Mouse (Mus musculus) midbrain, embryonic 14.5 days (tissue): ENCODE measurements at regions not wholly inside any gene's neighbourhood (a gene's known extent, or its start where the extent isn't known, plus 50 kb on each side); places are given as distances from the start of the nearest gene placed in this dataset.

Experiments used
- ATAC-seq: fragments of 200-750 bp; cut with Nextera tagmentation; 2 replicates; pipeline ENCODE4 v1.8.0; 2017; ENCODE audit warnings: moderate number of reproducible peaks, moderate library complexity; ENCODE audit not compliant: low FRiP score, low TSS enrichment
- DNase-seq: peaks from one replicate; pipeline ENCODE4 v3.0.0-alpha.2; 2015
- H3K27ac ChIP-seq: fragments of 300-500 bp; sonication (generic); replicated peaks from 2 replicates; pipeline ENCODE4 v1.5.1; 2014; ENCODE audit warnings: mild to moderate bottlenecking, low read depth, low read length, moderate library complexity
- H3K27me3 ChIP-seq: fragments of 300-500 bp; sonication (generic); 2 replicates; pipeline ENCODE4 v1.6.1; 2014; ENCODE audit warnings: low read length, control low read depth, mixed read lengths; ENCODE audit not compliant: control insufficient read depth, insufficient read depth
- H3K36me3 ChIP-seq: fragments of 300-500 bp; sonication (generic); 2 replicates; pipeline ENCODE4 v1.6.1; 2014; ENCODE audit warnings: low read length, control low read depth; ENCODE audit not compliant: control insufficient read depth, insufficient read depth
- H3K4me1 ChIP-seq: fragments of 300-500 bp; sonication (generic); 2 replicates; pipeline ENCODE4 v1.6.1; 2014; ENCODE audit warnings: mild to moderate bottlenecking, antibody characterized with exemption, low read length, control low read depth; ENCODE audit not compliant: control insufficient read depth, insufficient read depth
- H3K4me2 ChIP-seq: fragments of 300-500 bp; sonication (generic); 2 replicates; pipeline ENCODE4 v1.6.1; 2014; ENCODE audit warnings: mild to moderate bottlenecking, low read length, moderate library complexity
- H3K4me3 ChIP-seq: fragments of 300-500 bp; sonication (generic); replicated peaks from 2 replicates; pipeline ENCODE4 v1.5.1; 2014; ENCODE audit warnings: low read depth, low read length
- H3K9ac ChIP-seq: fragments of 300-500 bp; sonication (generic); replicated peaks from 2 replicates; pipeline ENCODE4 v1.6.1; 2014; ENCODE audit warnings: mild to moderate bottlenecking, low read length, moderate library complexity
- H3K9me3 ChIP-seq: fragments of 300-500 bp; sonication (generic); 2 replicates; pipeline ENCODE4 v1.6.1; 2016; ENCODE audit warnings: low read length, control low read depth, mixed read lengths; ENCODE audit not compliant: control insufficient read depth
- WGBS: fragments of 180-500 bp; shearing (Covaris S2); extraction: QIAGEN DNeasy Blood & Tissue Kit; methylation state at CpG from one replicate; pipeline ENCODE4 v1.1.7; 2014; 5-methylcytosine and 5-hydroxymethylcytosine counted together

- Histone ChIP-seq H3K9me3 (no peaks in the 10 kb centered on the region), H3K4me2 (no peak overlapping the region), H3K36me3 (no peaks in the 10 kb centered on the region), H3K27me3 (no peaks in the 10 kb centered on the region), H3K27ac (no peak overlapping the region), H3K4me3 (no peak overlapping the region), H3K9ac (no peak overlapping the region), H3K4me1 (no peaks in the 10 kb centered on the region)
- 87% methylated on average over 3 of the region's 3 CpGs for WGBS
- no peak for DNase-seq
- ATAC-seq, result no peak
Measured at GRCm38 (mm10) chr1:154112500-154112899, 88.5 kb upstream of the Zfp648 start.

GRCm38 (mm10) chr1:154113291-154114050 lies 87.5 kb upstream of the Zfp648 start:
- Histone ChIP-seq H3K27me3 (no peaks in the 10 kb centered on the region), H3K9me3 (no peaks in the 10 kb centered on the region), H3K4me3 (no peak overlapping the region), H3K9ac (no peak overlapping the region), H3K36me3 (no peaks in the 10 kb centered on the region), H3K27ac (no peak overlapping the region), H3K4me1 (no peaks in the 10 kb centered on the region), H3K4me2 (no peak overlapping the region)
- ATAC-seq, result no peak
- DNase-seq, result no peak
- 83% methylated on average over 12 of the region's 12 CpGs for WGBS

- Histone ChIP-seq H3K4me3 (no peak overlapping the region), H3K27me3 (no peaks in the 10 kb centered on the region), H3K27ac (no peak overlapping the region), H3K4me2 (no peak overlapping the region), H3K9me3 (no peaks in the 10 kb centered on the region), H3K9ac (no peak overlapping the region), H3K4me1 (no peaks in the 10 kb centered on the region), H3K36me3 (no peaks in the 10 kb centered on the region)
- DNase-seq, result no peak
- ATAC-seq, result no peak
- WGBS, result 88% methylated on average over 7 of the region's 7 CpGs
Measured at GRCm38 (mm10) chr1:154116188-154116710, 84.7 kb upstream of the Zfp648 start.

- no peak for ATAC-seq
- H3K27ac ChIP-seq, result no peak overlapping the region
- 58% methylated on average over 11 of the region's 11 CpGs for WGBS
Measured at GRCm38 (mm10) chr1:154117346-154117687, 83.7 kb upstream of the Zfp648 start.

GRCm38 (mm10) chr1:154117688-154118373 lies 83.2 kb upstream of the Zfp648 start:
- Histone ChIP-seq H3K4me3 (no peak overlapping the region), H3K9ac (no peak overlapping the region), H3K36me3 (no peaks in the 10 kb centered on the region), H3K9me3 (no peaks in the 10 kb centered on the region), H3K4me2 (no peak overlapping the region; the same call in 1 of the 2 replicates), H3K27ac (no peak overlapping the region), H3K27me3 (no peaks in the 10 kb centered on the region), H3K4me1 (no peaks in the 10 kb centered on the region)
- WGBS, result 52% methylated on average over 19 of the region's 20 CpGs
- peak; percentile 25 for DNase-seq
- ATAC-seq, result no peak

More at GRCm38 (mm10) chr1:154117346-154117687, 83.7 kb upstream of the Zfp648 start:
- H3K27me3 ChIP-seq, result no peaks in the 10 kb centered on the region
- peak; percentile 38 for DNase-seq
- H3K4me3 ChIP-seq, result no peak overlapping the region
- H3K9ac ChIP-seq, result no peak overlapping the region
- H3K4me1 ChIP-seq, result no peaks in the 10 kb centered on the region
- no peak overlapping the region; the same call in 1 of the 2 replicates for H3K4me2 ChIP-seq
- H3K36me3 ChIP-seq, result no peaks in the 10 kb centered on the region
- no peaks in the 10 kb centered on the region for H3K9me3 ChIP-seq

GRCm38 (mm10) chr1:154118374-154119004 lies 82.5 kb upstream of the Zfp648 start:
- 48% methylated on average over 10 of the region's 10 CpGs for WGBS
- H3K9me3 ChIP-seq, result no peaks in the 10 kb centered on the region
- H3K4me2 ChIP-seq, result no peak overlapping the region
- no peak overlapping the region for H3K9ac ChIP-seq
- no peaks in the 10 kb centered on the region for H3K4me1 ChIP-seq
- no peak; the same call in 1 of the 2 replicates for ATAC-seq
- H3K36me3 ChIP-seq, result no peaks in the 10 kb centered on the region
- peak; percentile 81 for DNase-seq
- H3K27ac ChIP-seq, result no peak overlapping the region
- no peaks in the 10 kb centered on the region for H3K27me3 ChIP-seq
- H3K4me3 ChIP-seq, result no peak overlapping the region

- DNase-seq (no peak), ATAC-seq (no peak)
- no peak overlapping the region for H3K4me2 ChIP-seq
- no peak overlapping the region for H3K4me3 ChIP-seq
- H3K9me3 ChIP-seq, result no peaks in the 10 kb centered on the region
- H3K27me3 ChIP-seq, result no peaks in the 10 kb centered on the region
- no peak overlapping the region for H3K27ac ChIP-seq
- WGBS, result 84% methylated on average over 5 of the region's 5 CpGs
- no peaks in the 10 kb centered on the region for H3K4me1 ChIP-seq
- H3K9ac ChIP-seq, result no peak overlapping the region
- H3K36me3 ChIP-seq, result no peaks in the 10 kb centered on the region
Measured at GRCm38 (mm10) chr1:154119611-154120010, 81.4 kb upstream of the Zfp648 start.

GRCm38 (mm10) chr1:154120693-154121092 lies 80.3 kb upstream of the Zfp648 start:
- no peak for ATAC-seq

More at GRCm38 (mm10) chr1:154120693-154121092, 80.3 kb upstream of the Zfp648 start:
- no peaks in the 10 kb centered on the region for H3K9me3 ChIP-seq
- WGBS, result 48% methylated on average over 1 of the region's 1 CpGs
- H3K4me2 ChIP-seq, result no peak overlapping the region
- H3K27ac ChIP-seq, result no peak overlapping the region
- no peaks in the 10 kb centered on the region for H3K27me3 ChIP-seq
- no peaks in the 10 kb centered on the region for H3K4me1 ChIP-seq
- H3K36me3 ChIP-seq, result no peaks in the 10 kb centered on the region
- DNase-seq, result peak; percentile 62
- H3K4me3 ChIP-seq, result no peak overlapping the region
- H3K9ac ChIP-seq, result no peak overlapping the region
